Mouse (Mus musculus): Measurements from ENCODE around the gene Gm9789. TPM values are rescaled to one million over a fixed set of nuclear protein-coding genes. Genes with fewer than 3 reads are reported as not detected.
"Not testable (repeated sequence)": the region's sequence is repeated elsewhere in the genome, so short reads cannot be mapped to it uniquely, and the experiment has no call there.

Gene Gm9789
- not detected in 2 replicates for polyA plus RNA-seq (2012; rRNA removed)

- TF ChIP-seq CTCF (IDR thresholded peaks at IDR 0.05; ENCODE audit: borderline replicate concordance, extremely low read depth, insufficient read depth, insufficient read length) (no peak), POLR2A (IDR thresholded peaks at IDR 0.05; ENCODE audit: borderline replicate concordance, extremely low read depth, insufficient read depth, insufficient read length, poor library complexity, severe bottlenecking) (no peak)
- DNase-seq (ENCODE audit: low read depth), result no peak
Observed at GRCm38 (mm10) chr16:89157652-89158051, at the start of gene Gm9789. Gene Gm9789 (plus strand): TSS chr16:89157952.

DNA sequence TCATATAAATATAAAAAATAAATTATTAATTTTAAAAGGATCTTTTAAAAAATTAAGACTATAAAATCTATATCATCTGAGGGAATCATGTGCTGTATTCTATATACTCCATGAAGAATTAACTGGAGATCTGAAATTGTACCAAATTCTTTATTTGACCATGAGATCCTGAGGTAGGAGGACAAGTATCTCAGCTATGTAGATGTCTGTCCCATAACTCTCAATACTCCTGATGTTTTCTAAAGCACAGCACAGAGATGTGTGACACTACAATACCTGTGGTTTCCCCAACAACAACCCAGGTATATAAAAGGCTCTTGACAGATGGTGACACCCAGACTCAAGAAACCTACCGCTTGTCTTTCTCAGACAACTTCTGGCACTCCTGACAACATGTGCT is 17.2 kb upstream of the Gm9789 start, which contains the start of gene Gm6358:
Gene Gm6358 (plus strand): TSS at position 301 of the 400 bp plus-strand sequence.
- TF ChIP-seq CTCF (IDR thresholded peaks at IDR 0.05; ENCODE audit: borderline replicate concordance, extremely low read depth, insufficient read depth, insufficient read length) (no peak), POLR2A (IDR thresholded peaks at IDR 0.05; ENCODE audit: borderline replicate concordance, extremely low read depth, insufficient read depth, insufficient read length, poor library complexity, severe bottlenecking) (no peak)
- no peak for DNase-seq (ENCODE audit: low read depth)

DNA sequence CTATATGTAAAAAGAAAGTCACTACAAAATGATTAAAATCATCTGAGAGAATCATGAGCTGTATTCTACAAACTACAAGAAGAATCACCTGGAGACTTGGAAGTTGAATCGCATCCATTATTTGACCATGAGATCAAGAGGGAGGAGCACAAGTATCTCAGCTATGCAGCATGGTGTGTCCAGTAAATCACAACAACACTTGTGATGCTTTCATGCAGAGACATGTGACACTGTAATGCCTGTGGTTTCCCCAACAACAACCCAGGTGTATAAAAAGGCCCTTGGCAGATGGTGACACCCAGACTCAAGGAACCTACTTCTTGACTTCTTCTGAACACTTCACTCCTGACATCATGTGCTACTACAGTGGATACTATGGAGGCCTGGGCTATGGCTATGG is 7.0 kb upstream of the Gm9789 start, which contains the start of gene Gm10061:
Gene Gm10061 (plus strand): TSS at position 301 of the 400 bp plus-strand sequence.
- TF ChIP-seq CTCF (IDR thresholded peaks at IDR 0.05; ENCODE audit: borderline replicate concordance, extremely low read depth, insufficient read depth, insufficient read length), result no peak
- TF ChIP-seq POLR2A (IDR thresholded peaks at IDR 0.05; ENCODE audit: borderline replicate concordance, extremely low read depth, insufficient read depth, insufficient read length, poor library complexity, severe bottlenecking), result no peak
- DNase-seq (ENCODE audit: low read depth), result no peak

GRCm38 (mm10) chr16:89169190-89169589 is 11.4 kb downstream of the Gm9789 start, which contains the start of gene Gm7735:
Gene Gm7735 (plus strand): TSS chr16:89169490.
- DNase-seq (ENCODE audit: low read depth), result not testable (repeated sequence)

DNA sequence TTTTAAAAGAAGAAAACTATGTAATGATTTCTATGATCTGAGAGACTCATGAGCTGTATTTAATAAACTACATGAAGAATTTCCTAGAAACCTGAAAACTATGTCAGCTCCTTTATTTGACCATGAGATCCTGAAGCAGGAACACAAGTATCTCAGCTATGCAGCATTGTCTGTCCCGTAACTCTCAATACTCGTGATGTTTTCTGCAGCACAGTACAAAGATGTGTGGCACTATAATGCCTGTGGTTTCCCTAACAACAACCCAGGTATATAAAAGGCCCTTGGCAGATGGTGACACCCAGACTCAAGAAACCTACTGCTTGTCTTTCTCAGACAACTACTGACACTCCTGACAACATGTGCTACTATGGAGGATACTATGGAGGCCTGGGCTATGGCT is 16.7 kb downstream of the Gm9789 start, which contains the start of gene 1110057P08Rik:
Gene 1110057P08Rik (plus strand): TSS at position 301 of the 400 bp plus-strand sequence.
- DNase-seq (ENCODE audit: low read depth), result no peak
- TF ChIP-seq CTCF (IDR thresholded peaks at IDR 0.05; ENCODE audit: borderline replicate concordance, extremely low read depth, insufficient read depth, insufficient read length) (no peak), POLR2A (IDR thresholded peaks at IDR 0.05; ENCODE audit: borderline replicate concordance, extremely low read depth, insufficient read depth, insufficient read length, poor library complexity, severe bottlenecking) (no peak)

- TF ChIP-seq CTCF (IDR thresholded peaks at IDR 0.05; ENCODE audit: borderline replicate concordance, extremely low read depth, insufficient read depth, insufficient read length) (no peak), POLR2A (IDR thresholded peaks at IDR 0.05; ENCODE audit: borderline replicate concordance, extremely low read depth, insufficient read depth, insufficient read length, poor library complexity, severe bottlenecking) (no peak)
- DNase-seq (ENCODE audit: low read depth), result no peak
Observed at GRCm38 (mm10) chr16:89188621-89189020, 30.9 kb downstream of the Gm9789 start.

DNA sequence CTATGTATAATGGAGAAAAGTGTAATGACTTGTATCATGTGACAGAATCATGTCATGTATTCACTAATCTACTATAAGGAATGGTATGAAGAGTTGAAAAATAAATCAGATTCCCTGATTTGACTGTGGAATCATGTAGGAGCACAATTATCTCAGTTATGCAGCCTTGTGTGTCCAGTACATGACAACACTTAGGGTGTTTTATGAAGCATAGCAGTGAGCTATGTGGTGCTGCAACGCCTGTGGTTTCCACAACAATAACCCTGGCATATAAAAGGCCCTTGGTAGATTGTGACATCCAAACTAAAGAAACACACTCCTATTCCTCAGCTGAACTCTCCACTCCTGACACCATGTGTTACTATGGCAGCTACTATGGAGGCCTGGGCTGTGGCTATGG is 47.8 kb downstream of the Gm9789 start, which contains the start of gene Krtap20-2:
Gene Krtap20-2 (plus strand): TSS at position 301 of the 400 bp plus-strand sequence.
- TF ChIP-seq POLR2A (IDR thresholded peaks at IDR 0.05; ENCODE audit: borderline replicate concordance, extremely low read depth, insufficient read depth, insufficient read length, poor library complexity, severe bottlenecking), result no peak
- TF ChIP-seq CTCF (IDR thresholded peaks at IDR 0.05; ENCODE audit: borderline replicate concordance, extremely low read depth, insufficient read depth, insufficient read length), result no peak
- no peak for DNase-seq (ENCODE audit: low read depth)

Other genes starting within 250 kb of the Gm9789 start
- gene Krtap19-9b, start 225.7 kb upstream of the Gm9789 start, polyA plus RNA-seq (2012; rRNA removed), result not detected in 2 replicates
- gene Krtap16-3, start 195.1 kb upstream of the Gm9789 start, polyA plus RNA-seq (2012; rRNA removed), result not detected in 2 replicates
- not detected in 2 replicates for gene Krtap22-2, start 147.2 kb upstream of the Gm9789 start, polyA plus RNA-seq (2012; rRNA removed)
- not detected in 2 replicates for gene Gm10229, start 142.7 kb upstream of the Gm9789 start, polyA plus RNA-seq (2012; rRNA removed)
- not detected in 2 replicates for gene Krtap6-1, start 126.3 kb upstream of the Gm9789 start, polyA plus RNA-seq (2012; rRNA removed)
- gene Gm10228, start 116.5 kb upstream of the Gm9789 start, polyA plus RNA-seq (2012; rRNA removed), result not detected in 2 replicates
- gene Krtap6-5, start 110.1 kb upstream of the Gm9789 start, polyA plus RNA-seq (2012; rRNA removed), result not detected in 2 replicates
- not detected in 2 replicates for gene 1110025L11Rik, start 94.0 kb upstream of the Gm9789 start, polyA plus RNA-seq (2012; rRNA removed)
- gene Krtap6-3, start 73.9 kb upstream of the Gm9789 start, polyA plus RNA-seq (2012; rRNA removed), result not detected in 2 replicates
- gene Gm6358, start 17.1 kb upstream of the Gm9789 start, polyA plus RNA-seq (2012; rRNA removed), result not detected in 2 replicates
- gene Gm10061, start 6.9 kb upstream of the Gm9789 start, polyA plus RNA-seq (2012; rRNA removed), result not detected in 2 replicates
- gene Gm7735, start 11.5 kb downstream of the Gm9789 start, polyA plus RNA-seq (2012; rRNA removed), result not detected in 2 replicates
- not detected in 2 replicates for gene 1110057P08Rik, start 16.8 kb downstream of the Gm9789 start, polyA plus RNA-seq (2012; rRNA removed)
- gene Krtap20-2, start 47.9 kb downstream of the Gm9789 start, polyA plus RNA-seq (2012; rRNA removed), result not detected in 2 replicates
- gene Krtap21-1, start 245.9 kb downstream of the Gm9789 start, polyA plus RNA-seq (2012; rRNA removed), result not detected in 2 replicates